Mouse (Mus musculus): Measurements from ENCODE around the gene Frmpd3.
"Not testable (repeated sequence)": the region's sequence is repeated elsewhere in the genome, so short reads cannot be mapped to it uniquely, and the experiment has no call there.

Frmpd3 gene

DNA sequence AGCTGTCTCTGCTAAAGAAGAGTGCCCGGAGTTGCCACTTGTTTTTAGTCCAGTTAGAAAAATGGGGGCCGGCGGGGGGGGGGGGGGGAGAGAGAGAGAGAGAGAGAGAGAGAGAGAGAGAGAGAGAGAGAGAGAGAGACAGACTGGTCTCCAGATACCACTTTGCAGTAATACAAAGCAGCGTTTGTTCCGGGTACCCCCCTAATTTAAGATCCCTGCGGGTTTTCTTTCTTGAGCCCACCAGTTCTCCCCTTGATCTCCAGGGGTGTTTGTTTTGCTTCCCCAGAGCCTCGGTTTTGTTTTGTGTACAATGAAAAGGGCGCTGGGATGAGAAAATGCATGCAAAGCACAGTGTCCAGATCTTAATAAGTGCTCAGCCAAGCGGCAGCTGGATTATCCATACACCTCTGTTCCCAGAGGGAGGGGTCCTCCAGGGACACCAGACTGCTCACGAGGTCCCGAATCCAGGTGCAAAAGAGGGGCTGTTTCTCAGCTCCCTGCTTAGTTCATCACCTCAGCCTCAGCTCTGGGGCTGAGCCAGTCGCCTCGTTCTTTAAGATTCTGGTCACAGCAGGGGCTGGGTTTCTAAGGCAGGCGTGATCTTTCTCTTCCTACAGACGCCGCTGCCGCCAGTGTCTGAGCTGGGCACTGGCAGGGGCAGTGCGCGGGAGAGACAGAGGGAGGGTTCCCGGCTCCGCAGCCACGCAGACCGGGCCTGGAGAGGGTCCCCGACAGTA lies at the start of gene Frmpd3:
Gene Frmpd3, plus strand, starts transcription at position 608 of the 737 bp plus-strand sequence.
- DNase-seq = no peak

DNA sequence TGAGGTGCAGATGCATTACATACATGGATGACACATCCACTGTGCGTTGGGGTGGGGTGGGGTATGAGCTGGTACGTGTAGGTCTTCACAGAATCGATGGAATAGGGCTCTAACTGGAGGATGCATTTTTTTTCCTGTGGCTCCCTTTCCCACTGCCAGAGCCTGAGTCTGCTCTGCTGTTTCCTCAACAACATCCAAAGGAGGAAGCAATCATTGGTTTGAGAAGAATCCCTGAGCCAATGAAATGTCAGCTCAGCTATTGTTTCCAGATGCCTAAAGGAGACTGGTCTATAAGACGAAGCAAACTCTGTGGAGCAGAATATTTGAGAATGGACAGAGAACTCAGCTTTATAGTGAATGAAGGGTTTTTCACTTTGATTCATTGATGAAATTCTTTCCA lies 38.3 kb upstream of the Frmpd3 start:
- no peak for DNase-seq

DNA sequence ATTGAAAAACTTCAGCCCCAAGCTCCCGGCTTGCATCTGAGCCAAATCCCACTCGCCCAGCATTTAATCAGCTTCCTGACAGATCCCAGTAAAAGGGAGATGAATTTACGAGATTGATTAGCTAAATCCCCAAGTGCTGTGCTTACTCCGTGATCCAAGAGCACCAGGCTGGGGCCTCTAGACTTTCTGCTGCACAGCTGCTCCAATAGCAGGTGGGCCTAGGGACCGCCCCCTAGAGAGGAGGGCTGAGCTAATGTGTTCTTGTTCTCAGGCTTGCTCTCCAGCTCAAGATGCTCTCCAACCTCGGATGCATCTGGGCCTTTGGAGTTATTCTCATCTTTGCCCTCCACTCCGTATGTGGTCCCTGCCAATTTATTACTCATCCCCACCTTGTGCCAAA lies 36.4 kb upstream of the Frmpd3 start:
- no peak for DNase-seq

DNA sequence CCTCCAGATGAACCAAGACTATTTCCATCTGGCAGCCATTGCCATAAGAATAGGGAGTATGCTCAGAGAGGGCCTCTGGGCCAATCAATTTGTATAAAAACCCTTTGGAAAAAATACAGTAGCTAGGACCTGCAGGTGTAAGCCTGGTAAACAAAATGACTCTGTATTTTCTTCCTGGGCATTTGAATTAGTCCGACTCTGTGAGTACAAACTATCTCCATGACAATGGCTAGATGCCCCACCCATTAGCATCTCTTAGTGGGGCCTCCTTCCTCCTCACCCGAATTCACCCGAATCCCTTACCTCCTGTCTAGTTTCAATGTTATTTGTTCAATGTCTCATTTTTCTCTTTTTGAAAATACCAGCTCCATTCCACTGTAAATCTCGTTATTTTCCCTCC lies 24.1 kb upstream of the Frmpd3 start:
- no peak for DNase-seq

DNA sequence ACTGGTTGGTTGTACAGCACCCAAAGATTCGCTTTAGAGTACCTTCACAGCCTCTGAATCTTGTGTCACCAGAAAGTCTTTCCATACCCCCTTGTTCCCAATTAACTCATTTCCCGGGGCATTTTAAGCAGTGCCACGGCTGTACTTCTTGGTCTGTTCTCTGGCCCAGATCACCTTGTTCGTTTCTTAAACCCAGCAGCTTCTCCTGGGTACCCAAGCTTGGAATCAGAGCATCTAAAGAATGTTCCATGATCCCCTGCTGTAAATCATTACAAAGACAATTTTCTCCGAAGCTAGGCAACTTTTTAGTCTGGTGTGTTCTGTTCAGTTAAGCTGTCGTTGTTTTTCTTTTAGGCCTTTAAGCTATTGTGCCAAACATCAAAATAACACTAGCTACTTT lies 22.9 kb upstream of the Frmpd3 start:
- no peak for DNase-seq

DNA sequence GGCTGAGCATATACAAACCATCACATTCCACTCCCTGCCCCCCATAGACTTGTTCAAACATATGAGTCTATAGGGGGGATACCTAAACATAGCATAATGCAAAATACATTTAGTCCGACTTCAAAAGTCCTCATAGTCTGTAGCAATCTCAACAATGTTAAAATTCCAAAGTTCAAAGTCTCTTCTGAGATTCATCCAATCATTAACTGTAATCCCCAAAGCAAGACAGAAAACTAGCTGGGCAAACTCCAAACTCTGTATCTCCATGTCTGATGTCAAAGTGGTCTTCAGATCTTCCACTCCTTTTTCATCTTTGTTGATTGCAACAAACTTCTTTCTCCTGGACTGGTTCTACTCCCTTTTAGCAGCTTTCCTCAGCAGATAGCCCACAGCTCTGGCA lies 21.4 kb upstream of the Frmpd3 start:
- not testable (repeated sequence) for DNase-seq

DNA sequence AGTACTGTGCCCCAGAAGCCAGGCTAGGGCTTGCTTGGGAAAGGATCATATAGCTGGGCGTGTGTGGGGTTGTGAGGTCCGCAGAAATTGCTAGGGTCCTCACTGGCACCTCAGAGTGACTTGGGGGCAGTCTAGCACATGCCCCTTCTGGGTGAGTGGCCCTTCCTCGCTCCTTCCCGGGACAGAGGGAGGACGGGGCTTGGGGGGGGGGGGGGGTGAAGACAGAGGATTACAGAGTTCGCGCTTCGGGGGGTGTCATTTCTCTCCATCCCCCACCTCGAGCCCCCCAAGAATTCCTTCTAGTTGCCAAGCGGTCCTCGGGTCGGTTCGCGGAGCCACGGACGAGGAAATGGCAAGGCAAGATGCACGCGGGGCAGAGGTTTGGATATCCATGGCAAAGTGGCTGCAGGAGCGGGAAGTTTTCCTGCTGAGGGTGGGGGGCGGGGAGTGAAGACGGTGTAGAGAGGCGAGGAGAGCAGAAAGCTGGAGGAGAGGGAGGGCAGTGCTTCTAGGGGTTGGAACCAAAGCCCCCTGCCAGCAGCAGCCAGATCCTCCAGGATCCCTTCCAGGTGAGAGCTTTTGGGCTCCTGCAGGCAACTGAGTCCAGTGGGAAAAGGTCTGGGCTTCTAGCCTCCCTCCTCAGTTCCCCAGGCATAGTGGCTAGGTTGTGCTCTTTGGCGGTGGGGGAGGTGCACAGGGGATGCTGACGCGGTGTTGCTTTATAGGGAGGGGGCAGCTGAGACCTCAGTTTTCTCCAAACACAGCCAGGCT lies 515 bp downstream of the Frmpd3 start:
- no peak for DNase-seq

DNA sequence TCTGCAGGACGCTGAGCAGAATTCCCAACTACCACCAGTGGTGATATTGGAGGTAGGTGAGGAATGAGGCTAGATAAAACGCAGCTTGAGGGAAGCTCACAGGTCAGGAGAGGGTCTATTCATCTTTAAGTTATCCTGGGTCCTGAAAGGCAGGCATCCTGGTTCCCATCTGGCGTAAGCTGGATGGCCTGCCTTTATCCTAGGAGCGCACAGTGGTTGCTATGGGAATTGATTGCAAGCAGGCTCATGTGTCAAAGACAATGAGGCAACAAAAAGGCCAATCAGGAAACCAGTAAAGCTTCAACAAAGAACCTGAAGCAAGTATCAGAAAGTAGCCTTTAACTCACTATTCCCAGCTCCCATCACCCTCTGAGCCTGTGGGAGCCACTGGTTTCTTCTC lies 33.6 kb downstream of the Frmpd3 start:
- DNase-seq = no peak

DNA sequence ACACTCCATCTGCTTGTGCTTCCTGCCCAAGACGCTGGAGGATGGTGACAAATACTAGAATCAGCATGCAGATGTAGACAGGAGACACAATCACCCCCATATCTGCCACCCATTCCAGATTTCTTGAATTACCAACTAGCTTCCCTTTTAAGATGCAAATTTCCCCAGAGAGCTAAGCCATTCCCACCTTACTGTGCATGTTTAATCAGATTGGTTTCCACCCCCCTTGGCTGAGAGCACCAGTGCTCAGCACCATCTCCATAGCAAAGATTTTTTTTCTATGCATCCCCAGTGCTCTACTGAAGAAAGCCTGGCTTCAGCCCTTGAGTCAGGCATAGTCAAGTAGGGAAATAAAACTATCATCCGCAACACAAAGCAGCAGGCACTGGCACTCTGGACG lies 57.9 kb downstream of the Frmpd3 start:
- DNase-seq = no peak

DNA sequence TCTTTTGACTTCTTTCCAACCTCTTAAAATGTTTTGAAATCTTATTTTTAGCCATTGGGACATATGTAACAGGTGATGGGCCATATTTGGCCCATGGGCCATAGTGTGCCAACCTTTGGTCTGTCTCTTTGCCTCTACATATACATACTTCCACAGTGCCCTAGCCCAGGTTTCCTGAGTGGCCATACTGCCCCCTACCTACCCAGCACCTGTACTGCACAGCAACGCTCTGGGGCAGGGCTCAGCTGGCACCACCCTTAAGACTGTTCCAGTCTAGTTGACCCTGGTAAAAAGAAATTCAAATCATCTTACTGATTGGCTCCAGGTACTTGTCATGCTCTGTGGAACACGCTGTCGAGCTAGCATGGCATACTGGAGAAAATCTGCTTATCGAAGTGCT lies 60.8 kb downstream of the Frmpd3 start:
- DNase-seq = peak; percentile 3

DNA sequence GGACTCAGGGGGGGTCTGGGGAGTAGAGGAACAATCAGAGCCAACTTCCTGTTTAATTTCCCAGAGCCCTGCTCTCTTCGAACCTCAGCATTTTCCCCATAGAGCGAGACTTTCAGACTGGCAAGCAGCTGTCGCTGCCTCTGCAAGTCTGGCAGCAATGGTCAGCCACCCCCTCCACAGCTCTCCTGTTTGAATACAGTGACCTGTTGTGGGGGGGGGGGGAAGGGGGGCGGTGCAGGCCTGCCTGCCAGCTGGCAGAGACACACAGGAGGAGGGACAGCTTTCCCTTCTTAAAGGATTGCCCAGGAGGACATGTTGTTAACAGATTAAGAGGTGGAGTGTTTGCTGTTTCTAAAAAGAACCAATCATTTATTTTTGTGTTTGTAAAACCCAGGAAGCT lies 64.0 kb downstream of the Frmpd3 start:
- no peak for DNase-seq

DNA sequence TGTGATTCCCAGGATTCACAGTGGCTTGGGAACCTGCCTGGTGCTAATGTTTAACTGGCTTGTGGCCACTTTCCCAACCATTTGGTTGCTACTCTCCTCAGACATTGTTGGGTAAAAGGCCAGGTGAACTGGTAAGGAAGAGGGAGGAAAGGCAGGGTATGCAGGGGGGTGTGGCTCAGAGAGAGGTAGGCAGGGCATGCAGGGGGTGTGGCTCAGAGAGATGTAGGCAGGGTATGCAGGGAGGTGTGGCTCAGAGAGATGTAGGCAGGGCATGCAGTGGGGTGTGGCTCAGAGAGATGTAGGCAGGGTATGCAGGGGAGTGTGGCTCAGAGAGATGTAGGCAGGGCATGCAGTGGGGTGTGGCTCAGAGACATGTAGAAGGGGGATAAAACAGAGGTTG lies 64.4 kb downstream of the Frmpd3 start:
- DNase-seq = peak; percentile 63

DNA sequence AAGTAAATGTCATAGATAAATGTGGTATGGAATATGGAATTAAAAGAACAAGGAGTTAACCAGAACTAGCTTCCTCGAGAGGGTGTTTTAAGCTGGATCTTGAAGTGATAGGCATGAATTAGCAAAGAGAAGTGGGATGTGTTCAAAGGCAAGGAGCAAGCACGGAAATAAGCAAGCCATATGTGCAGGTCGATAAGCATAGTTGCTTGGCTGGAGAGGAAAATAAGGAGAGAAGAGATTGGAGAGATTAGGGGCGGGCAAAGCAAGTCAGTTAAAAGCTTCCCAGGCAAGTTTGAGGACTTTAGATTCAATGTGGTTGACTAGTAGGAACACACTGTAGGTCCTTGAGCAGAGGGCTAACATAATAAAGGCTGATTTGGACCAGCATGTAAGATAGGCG lies 65.5 kb downstream of the Frmpd3 start:
- DNase-seq = no peak

DNA sequence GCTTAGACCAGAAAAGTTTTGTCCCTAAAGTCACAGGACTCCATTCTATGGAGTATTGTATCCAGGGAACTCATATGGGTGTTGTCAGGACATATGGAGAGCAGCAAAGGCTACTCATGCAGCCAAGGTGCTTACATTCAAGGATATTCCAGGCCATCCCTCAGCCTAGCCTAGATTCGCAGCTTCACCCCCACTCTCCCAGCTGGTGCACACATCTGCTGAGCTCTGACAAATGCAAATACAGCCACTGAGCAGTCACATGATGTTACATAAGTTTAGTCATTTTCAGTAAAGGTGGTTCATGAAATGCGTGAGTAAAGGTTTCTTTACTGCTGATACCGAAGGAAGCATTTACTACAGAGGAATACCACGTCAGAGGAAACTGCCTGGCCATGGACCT lies 76.4 kb downstream of the Frmpd3 start:
- DNase-seq = no peak

DNA sequence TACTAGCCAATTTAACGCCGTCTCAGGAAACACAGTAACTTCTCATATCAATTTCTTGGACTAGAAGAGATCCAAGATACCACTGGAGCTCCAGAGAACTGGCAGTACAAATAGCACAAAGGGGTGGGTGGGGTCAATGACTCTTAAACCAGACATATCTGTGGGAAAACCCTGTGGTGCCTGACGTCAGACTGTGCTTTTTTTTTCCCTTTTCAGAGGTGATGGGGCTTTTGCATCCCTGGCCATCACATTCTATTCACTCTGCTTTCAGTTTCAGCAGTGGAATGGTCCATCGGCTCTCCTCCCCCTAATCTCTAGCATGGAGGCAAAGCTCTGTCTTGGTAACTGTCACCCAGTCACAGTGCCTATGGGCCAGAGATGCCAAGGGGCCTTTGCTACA lies 85.1 kb downstream of the Frmpd3 start:
- DNase-seq = no peak

DNA sequence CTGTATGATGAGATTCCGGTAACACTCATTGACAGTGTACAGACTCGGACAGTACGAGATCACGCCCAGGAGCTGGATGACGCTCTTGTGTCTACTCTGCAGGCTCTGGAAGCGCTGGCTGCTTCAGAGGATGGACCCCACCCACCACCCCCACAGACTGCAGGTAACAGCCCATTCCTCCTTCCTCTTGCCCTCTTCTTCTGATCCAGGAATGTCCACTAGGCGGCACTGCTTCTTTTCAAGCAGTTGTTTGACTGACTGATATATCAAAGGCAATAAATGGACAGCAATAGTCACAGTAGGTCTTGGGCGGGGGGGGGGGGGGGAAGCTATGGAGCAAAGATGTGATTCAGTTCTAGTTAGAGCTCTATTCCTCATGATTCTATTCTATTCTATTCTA lies 86.2 kb downstream of the Frmpd3 start:
- no peak for DNase-seq

DNA sequence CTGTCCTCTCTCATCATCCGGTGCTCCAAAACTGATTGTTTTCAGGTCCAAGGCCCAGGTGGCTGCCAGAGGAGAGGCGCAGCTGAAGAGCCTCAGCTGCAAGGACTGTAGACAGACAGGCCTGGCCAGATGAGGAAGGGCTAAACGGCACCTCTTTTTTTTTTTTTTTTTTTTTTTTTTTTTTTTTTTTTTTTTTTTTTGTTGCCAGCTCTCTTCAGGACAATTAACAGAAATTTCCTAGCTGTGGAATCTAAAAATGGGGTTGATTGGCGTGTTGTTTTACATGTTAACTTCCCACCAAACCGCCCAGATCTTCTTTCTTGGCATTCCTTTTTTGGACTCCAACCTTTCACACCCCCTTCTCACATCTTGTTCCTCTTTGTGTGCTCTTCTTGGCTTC lies 87.9 kb downstream of the Frmpd3 start:
- DNase-seq = no peak

DNA sequence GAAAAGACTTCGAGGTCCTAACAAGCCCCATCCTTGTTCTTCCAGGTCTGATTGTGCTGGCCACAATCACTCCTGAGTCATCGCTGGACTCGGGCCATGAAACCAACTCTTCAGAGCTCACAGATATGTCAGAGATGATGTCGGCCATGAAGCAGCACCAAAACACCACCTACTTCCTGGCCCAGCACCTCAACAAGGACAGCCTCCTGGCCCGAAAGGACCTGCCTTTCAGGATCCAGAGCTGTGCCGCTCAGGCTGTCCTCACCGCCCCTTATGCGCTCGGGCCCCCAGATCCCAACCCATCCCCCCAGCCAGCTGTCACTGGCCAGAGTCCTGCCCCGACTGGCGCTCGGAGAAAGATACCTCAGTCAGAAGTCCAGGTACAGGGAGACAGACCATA lies 88.4 kb downstream of the Frmpd3 start:
- DNase-seq = no peak

DNA sequence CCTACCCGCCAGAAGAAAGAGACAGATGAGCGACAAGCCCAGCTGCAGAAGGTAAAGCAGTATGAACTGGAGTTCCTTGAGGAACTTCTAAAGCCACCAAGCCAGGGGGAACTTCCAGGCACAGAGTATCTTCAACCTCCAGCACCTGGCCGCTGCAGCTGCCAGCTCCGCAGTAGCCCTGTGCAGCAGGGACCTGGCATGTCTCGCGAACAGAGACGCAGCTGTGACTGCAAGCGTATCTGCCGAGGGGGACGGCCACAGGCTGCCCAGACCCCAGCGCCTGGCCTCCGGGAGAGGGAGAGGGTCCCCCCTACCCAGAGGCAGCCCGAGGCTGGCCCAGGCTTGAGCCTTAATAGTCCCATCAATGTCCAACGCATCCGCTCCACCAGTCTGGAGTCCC lies 89.9 kb downstream of the Frmpd3 start:
- no peak for DNase-seq

DNA sequence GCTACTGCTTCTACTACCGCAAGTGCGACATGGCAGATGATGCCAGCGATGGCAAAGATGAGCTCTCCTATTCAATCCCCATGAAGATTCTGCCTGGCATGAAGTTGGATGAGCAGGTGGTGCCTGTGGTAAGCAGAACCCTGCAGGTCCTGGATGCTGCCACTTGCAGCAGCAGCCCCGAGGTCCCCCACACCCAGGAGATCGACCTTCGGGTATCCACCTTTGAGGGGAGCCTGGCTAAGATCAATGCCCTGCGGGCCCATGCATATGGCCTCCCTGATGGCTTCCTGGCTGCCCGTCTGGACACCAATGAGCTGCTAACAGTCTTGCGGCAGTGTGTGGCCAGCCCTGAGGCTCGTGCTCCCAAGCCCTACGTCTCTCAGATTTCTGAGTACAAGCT lies 90.7 kb downstream of the Frmpd3 start:
- no peak for DNase-seq

DNA sequence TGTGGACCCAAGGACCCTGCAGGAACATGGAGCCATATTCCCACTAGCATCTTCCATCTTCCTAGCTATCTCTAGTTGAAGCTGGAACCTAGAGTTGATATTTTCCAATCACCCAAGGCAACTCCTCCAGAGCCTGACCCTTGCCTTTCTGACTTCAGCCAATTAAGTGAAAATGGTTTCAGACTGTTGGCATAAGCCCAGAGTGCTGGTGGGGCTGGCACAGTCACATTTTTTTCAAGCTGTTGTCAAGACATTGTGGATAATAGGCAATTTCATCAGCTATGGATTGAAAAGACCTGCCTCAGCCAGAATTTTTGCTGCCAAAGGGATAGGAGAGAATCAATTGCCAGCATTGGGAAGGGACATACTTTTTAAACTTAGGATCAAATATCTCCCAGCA lies 95.8 kb downstream of the Frmpd3 start:
- DNase-seq = no peak

DNA sequence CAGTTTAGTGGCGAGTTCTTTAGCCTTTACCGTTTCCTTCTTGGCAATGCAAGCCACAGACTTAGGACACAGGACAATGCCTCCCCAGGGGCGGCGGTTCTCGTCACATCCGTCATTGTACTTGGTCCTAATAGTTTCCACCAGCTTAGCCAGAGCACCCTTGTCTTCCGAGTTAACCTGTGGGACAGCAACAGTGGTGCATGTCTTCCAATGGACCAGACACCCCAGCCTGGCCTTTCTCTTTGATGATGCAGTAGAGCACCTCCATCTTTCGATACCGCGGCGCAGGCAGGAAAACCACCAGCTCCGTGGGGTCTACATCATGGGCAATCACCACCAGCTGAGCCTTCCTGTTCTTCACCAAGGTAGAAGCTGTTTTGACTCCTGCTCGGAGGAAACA lies 103.5 kb downstream of the Frmpd3 start:
- DNase-seq = no peak

DNA sequence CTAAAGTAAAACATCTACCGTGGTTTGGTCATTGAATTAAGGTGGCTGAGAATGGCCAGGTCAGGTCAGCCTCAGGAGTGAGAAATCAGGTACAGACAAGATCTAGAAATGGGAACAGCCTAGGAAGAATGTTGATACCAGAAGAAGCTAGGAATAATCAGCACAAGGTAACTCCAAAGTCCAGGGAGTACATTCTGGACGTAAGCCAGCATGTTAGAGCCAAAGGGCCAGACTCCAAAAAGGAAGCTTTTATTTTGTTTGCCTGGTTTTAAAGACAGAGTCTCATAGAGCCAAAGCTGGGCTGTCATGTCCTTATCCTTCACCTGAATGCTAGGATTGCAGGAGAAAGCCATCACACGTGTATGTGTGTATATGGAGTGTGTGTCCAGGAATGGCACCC lies 108.0 kb downstream of the Frmpd3 start:
- DNase-seq = no peak

DNA sequence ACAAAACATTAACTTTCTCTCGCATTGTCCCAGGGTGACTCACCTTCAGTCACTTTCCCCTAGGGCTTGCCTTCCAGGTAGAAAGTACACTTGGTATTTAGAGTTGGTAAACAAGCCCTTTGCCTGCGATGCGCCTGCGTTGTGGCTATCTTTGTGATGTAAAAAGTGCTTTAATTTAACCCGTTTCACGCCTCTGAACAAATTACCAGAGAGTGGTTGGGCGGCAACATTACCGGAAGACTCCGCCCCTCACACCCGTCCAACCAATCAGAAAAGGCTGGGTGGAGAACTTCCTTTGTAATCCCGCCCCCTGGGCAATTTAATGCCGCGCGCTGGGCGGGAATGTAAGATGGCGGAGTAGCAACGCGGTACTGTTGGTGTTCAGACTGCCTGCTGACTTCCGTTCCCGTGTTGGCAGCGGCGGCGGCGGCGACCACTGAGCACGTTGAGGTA lies 114.2 kb downstream of the Frmpd3 start, which contains the start of gene Prps1:
Gene Prps1, plus strand, starts transcription at position 335 of the 453 bp plus-strand sequence.
- peak; percentile 89 for DNase-seq

Data from liver (tissue).